Mouse (Mus musculus): ENCODE data around the gene Ksr1. TPM values are rescaled to one million over a fixed set of nuclear protein-coding genes. Genes with fewer than 3 reads are reported as not detected.
"Not testable (repeated sequence)": the region's sequence is repeated elsewhere in the genome, so short reads cannot be mapped to it uniquely, and the experiment has no call there.

Ksr1 gene
- polyA plus RNA-seq, 2 experiments, result 1.7 to 4.0 TPM

DNA sequence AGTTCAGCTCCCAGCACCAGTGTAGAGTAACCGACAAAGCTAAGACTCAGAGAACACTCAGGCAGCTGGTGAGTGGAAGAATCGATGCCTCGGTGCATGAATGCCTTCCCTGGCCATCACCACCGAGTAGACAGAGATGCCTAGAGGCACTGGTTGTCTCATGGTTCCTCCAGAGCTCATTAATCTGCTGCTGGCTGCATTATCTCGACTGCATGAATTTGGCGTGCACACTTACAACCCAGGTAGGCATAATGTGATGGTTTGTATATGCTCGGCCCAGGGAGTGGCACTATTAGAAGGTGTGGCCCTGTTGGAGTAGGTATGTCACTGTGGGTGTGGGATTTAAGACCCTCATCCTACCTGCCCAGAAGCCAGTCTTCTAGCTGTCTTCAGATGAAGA is 137.3 kb downstream of the Ksr1 start:
- H3K36me3 ChIP-seq (replicated peaks; ENCODE audit: control insufficient read depth, insufficient read depth, low read depth), result no peaks in the 10 kb centered on the region
- peaks cover 5 to 29% of the 10 kb centered on the region in 2 experiments for H3K4me1 ChIP-seq (replicated peaks; ENCODE audit: control insufficient read depth in 2 of 2, insufficient read depth in 2 of 2, low read length in 1 of 2)
- H3K9me3 ChIP-seq (ENCODE audit: control insufficient read depth, low read length), result no peaks in the 10 kb centered on the region
- H3K4me2 ChIP-seq (ENCODE audit: low read depth), result no peak overlapping the region
- ATAC-seq (ENCODE audit: insufficient read depth) (no peak), DNase-seq (ENCODE audit: low read depth in 3 of 3, low spot score in 3 of 3) (no peak)
- WGBS (ENCODE audit: insufficient replicate concordance), result 71% methylated on average over 7 of the region's 7 CpGs
- no peak overlapping the region for H3K27ac ChIP-seq
- no peak overlapping the region for H3K4me3 ChIP-seq (ENCODE audit: insufficient read depth in 1 of 2, low read depth in 2 of 2, low read length in 2 of 2)
- no peak overlapping the region for H3K9ac ChIP-seq (replicated peaks)
- no peaks in the 10 kb centered on the region for H3K27me3 ChIP-seq (ENCODE audit: control insufficient read depth, insufficient read depth, low read length)
- TF ChIP-seq EP300 (IDR thresholded peaks at IDR 0.05; ENCODE audit: low read depth) (no peak), CTCF (IDR thresholded peaks at IDR 0.05; ENCODE audit: low read depth) (no peak)

DNA sequence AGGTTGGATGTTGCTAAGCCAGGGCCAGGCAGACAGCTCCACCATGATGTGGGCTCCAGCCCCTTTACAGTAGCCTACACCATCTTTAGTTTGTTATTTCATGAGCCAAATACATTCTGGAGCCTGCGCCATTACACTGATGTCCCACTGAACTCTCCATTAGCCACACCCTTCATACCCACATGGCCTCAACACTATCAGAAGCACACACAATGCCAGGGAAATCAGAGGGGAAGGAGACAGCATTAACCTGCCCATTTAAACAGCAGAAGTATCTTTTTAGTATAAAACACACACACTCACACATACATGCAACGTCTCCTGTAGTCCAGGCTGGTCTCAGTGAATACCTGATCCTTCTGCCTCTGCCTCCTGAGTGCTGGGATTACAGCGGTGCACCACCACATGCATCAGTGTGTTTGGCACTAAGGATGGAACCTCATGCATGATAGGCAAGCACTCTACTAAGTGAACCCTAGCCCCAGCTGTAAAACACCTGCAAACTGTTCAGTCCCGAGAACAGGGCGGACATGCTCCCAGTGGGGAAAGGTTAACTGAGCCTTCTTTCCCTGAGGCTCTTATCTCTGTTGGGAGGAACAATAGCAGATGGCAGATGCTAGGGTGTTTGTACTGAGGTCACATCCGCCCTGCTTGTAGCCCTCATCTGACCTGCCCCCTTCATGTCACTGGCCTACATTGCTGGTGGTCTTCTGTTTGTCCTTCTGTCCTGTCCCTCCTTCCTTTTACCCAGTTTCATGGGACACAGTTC is 138.0 kb downstream of the Ksr1 start:
- WGBS (ENCODE audit: insufficient replicate concordance), result 44% methylated on average over 6 of the region's 6 CpGs
- no peak for DNase-seq (ENCODE audit: low read depth in 3 of 3, low spot score in 3 of 3)
- Histone ChIP-seq H3K27me3 (ENCODE audit: control insufficient read depth, insufficient read depth, low read length) (no peaks in the 10 kb centered on the region), H3K4me2 (ENCODE audit: low read depth) (no peak overlapping the region), H3K4me1 (replicated peaks; ENCODE audit: control insufficient read depth in 2 of 2, insufficient read depth in 2 of 2, low read length in 1 of 2) (peaks cover 11 to 36% of the 10 kb centered on the region in 2 experiments), H3K27ac (no peak overlapping the region), H3K9ac (replicated peaks) (no peak overlapping the region), H3K4me3 (ENCODE audit: insufficient read depth in 1 of 2, low read depth in 2 of 2, low read length in 2 of 2) (no peak overlapping the region), H3K36me3 (replicated peaks; ENCODE audit: control insufficient read depth, insufficient read depth, low read depth) (no peaks in the 10 kb centered on the region), H3K9me3 (ENCODE audit: control insufficient read depth, low read length) (no peaks in the 10 kb centered on the region)
- TF ChIP-seq EP300 (IDR thresholded peaks at IDR 0.05; ENCODE audit: low read depth) (no peak), CTCF (IDR thresholded peaks at IDR 0.05; ENCODE audit: low read depth) (no peak)
- ATAC-seq (ENCODE audit: insufficient read depth), result peak; percentile 35; the same call in 1 of the 2 replicates

DNA sequence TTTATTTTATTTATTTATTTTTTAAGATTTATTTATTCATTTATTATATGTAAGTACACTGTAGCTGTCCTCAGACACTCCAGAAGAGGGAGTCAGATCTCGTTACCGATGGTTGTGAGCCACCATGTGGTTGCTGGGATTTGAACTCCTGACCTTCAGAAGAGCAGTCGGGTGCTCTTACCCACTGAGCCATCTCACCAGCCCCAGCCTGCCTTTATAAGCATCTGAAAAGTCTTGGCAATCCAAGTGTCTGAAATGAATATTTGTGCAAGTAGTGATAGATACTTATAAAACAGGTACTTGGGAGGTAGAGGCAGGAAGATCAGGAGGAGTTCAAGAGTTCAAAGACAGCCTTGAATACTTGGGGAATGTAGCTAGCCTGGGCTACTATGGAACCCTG is 138.9 kb downstream of the Ksr1 start:
- not testable (repeated sequence) for H3K27ac ChIP-seq; H3K9ac ChIP-seq (replicated peaks); H3K9me3 ChIP-seq (ENCODE audit: control insufficient read depth, low read length); H3K4me3 ChIP-seq (ENCODE audit: insufficient read depth in 1 of 2, low read depth in 2 of 2, low read length in 2 of 2); DNase-seq (ENCODE audit: low read depth in 3 of 3, low spot score in 3 of 3); H3K36me3 ChIP-seq (replicated peaks; ENCODE audit: control insufficient read depth, insufficient read depth, low read depth); ATAC-seq (ENCODE audit: insufficient read depth); H3K27me3 ChIP-seq (ENCODE audit: control insufficient read depth, insufficient read depth, low read length); H3K4me2 ChIP-seq (ENCODE audit: low read depth)
- H3K4me1 ChIP-seq (replicated peaks; ENCODE audit: control insufficient read depth in 2 of 2, insufficient read depth in 2 of 2, low read length in 1 of 2), result peaks cover 11 to 43% of the 10 kb centered on the region in 2 experiments
- WGBS (ENCODE audit: insufficient replicate concordance), result 80% methylated on average over 3 of the region's 3 CpGs

DNA sequence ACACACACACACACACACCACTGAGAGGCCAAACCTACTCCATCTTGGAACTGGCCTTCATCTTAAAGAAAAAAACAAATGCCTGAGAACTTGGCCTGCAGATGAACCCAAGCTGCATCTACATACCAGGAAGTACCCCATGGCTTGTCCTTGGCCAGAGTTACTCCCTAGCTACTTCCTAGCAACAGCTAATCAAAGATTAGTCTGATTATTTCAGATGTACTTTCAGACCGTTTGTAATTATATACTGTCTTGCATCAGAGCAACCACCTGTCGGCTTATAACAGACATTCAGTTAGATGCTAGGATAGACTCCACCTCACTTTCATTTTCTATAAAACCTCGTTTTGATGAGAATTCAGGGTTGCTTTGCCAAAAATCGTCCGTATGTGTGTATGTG is 139.8 kb downstream of the Ksr1 start:
- H3K9me3 ChIP-seq (ENCODE audit: control insufficient read depth, low read length), result no peaks in the 10 kb centered on the region
- 60% methylated on average over 5 of the region's 5 CpGs for WGBS (ENCODE audit: insufficient replicate concordance)
- no peak overlapping the region for H3K9ac ChIP-seq (replicated peaks)
- ATAC-seq (ENCODE audit: insufficient read depth), result no peak
- no peak overlapping the region for H3K27ac ChIP-seq
- H3K4me3 ChIP-seq (ENCODE audit: insufficient read depth in 1 of 2, low read depth in 2 of 2, low read length in 2 of 2), result no peak overlapping the region
- peaks cover 11 to 45% of the 10 kb centered on the region in 2 experiments for H3K4me1 ChIP-seq (replicated peaks; ENCODE audit: control insufficient read depth in 2 of 2, insufficient read depth in 2 of 2, low read length in 1 of 2)
- no peaks in the 10 kb centered on the region for H3K36me3 ChIP-seq (replicated peaks; ENCODE audit: control insufficient read depth, insufficient read depth, low read depth)
- H3K27me3 ChIP-seq (ENCODE audit: control insufficient read depth, insufficient read depth, low read length), result no peaks in the 10 kb centered on the region
- no peak overlapping the region for H3K4me2 ChIP-seq (ENCODE audit: low read depth)
- no peak for DNase-seq (ENCODE audit: low read depth in 3 of 3, low spot score in 3 of 3)
- TF ChIP-seq EP300 (IDR thresholded peaks at IDR 0.05; ENCODE audit: low read depth), result no peak
- TF ChIP-seq CTCF (IDR thresholded peaks at IDR 0.05; ENCODE audit: low read depth), result no peak

DNA sequence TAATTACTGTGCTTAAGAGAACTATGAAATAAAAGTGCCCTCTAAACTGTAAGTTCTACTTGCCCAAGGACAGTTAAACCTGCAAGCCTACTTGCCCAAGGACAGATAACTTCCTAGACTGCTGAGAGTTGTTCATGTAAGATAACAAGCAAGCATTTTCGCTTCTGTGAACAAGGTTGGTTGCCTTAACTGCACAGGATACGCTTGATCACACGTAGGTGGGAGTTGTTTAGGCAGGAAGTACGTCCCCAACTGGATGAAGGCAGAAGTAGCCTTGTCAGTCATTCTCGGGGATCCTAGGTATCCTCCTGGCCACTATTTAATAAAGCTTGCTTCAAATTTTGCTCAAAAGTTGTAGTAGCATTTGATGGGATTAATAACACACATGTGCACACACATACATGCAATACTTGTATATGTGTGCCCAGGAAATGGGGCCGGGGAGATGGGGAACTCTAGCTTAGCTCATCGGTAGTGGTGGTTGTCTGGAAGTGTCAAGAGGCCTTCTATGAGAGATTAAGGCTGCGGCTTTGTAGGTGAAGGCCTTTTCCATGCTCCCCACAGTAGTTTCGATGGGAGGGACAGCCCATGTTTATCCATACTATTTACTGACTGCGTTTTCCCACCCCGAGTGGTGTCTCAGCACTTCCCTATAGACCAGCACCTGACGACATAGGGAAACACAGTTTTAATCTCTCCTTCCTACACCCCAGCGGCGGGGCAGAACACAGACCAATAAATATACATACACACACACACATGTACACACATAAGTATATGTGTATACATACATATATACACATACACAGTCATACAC is 140.4 kb downstream of the Ksr1 start:
- Histone ChIP-seq H3K27me3 (ENCODE audit: control insufficient read depth, insufficient read depth, low read length) (no peaks in the 10 kb centered on the region), H3K9ac (replicated peaks) (no peak overlapping the region), H3K4me1 (replicated peaks; ENCODE audit: control insufficient read depth in 2 of 2, insufficient read depth in 2 of 2, low read length in 1 of 2) (peaks cover 11 to 45% of the 10 kb centered on the region in 2 experiments), H3K4me3 (ENCODE audit: insufficient read depth in 1 of 2, low read depth in 2 of 2, low read length in 2 of 2) (no peak overlapping the region), H3K36me3 (replicated peaks; ENCODE audit: control insufficient read depth, insufficient read depth, low read depth) (no peaks in the 10 kb centered on the region), H3K4me2 (ENCODE audit: low read depth) (no peak overlapping the region), H3K9me3 (ENCODE audit: control insufficient read depth, low read length) (no peaks in the 10 kb centered on the region), H3K27ac (no peak overlapping the region)
- DNase-seq (ENCODE audit: low read depth in 3 of 3, low spot score in 3 of 3) (peak in 1 of 3 experiments; percentile 46), ATAC-seq (ENCODE audit: insufficient read depth) (peak; percentile 73)
- no peak for TF ChIP-seq CTCF (IDR thresholded peaks at IDR 0.05; ENCODE audit: low read depth)
- peak; percentile 70 for TF ChIP-seq EP300 (IDR thresholded peaks at IDR 0.05; ENCODE audit: low read depth)
- 40% methylated on average over 14 of the region's 14 CpGs for WGBS (ENCODE audit: insufficient replicate concordance)

Data from liver, embryonic 14.5 days (tissue).